Mouse (Mus musculus) testis, adult 2 months (tissue): Measurements from ENCODE around the gene Uncx.

Experiments used
- CTCF ChIP-seq: fragments of 200-500 bp; IDR thresholded peaks from 2 replicates; pipeline ENCODE4 v1.5.1; 2012; ENCODE audit warnings: low read depth, mild to moderate bottlenecking, inconsistent platforms, low read length, moderate library complexity; ENCODE audit not compliant: control insufficient read depth, insufficient read depth, insufficient replicate concordance
- POLR2A ChIP-seq: fragments of 200-500 bp; IDR thresholded peaks from 2 replicates; pipeline ENCODE4 v1.6.1; 2012; ENCODE audit warnings: low read depth, mild to moderate bottlenecking, inconsistent platforms, low read length, moderate library complexity; ENCODE audit not compliant: control insufficient read depth

GRCm38 (mm10) chr5:139516281-139516680 is 27.0 kb upstream of the Uncx start:
- TF ChIP-seq POLR2A: no peak
- no peak for TF ChIP-seq CTCF
